Mouse (Mus musculus): ENCODE data around the gene Cckbr. TPM values are rescaled to one million over a fixed set of nuclear protein-coding genes. Genes with fewer than 3 reads are reported as not detected.

The Cckbr gene
- polyA plus RNA-seq, 1 experiment = not detected

- no peak overlapping the region for H3K4me3 ChIP-seq
- peaks cover 9% of the 10 kb centered on the region for H3K36me3 ChIP-seq (ENCODE audit: control insufficient read depth, insufficient read depth)
- no peaks in the 10 kb centered on the region for H3K27me3 ChIP-seq (ENCODE audit: control insufficient read depth, insufficient read depth, insufficient read length)
- H3K79me2 ChIP-seq (ENCODE audit: control insufficient read depth, insufficient read depth) = peaks cover 36% of the 10 kb centered on the region
- no peak for TF ChIP-seq MYOG (IDR thresholded peaks at IDR 0.05; ENCODE audit: control insufficient read depth in 1 of 3, insufficient read depth in 1 of 3, insufficient read length in 2 of 3, low read depth in 2 of 3)
- no peak for TF ChIP-seq POLR2AphosphoS2 (IDR thresholded peaks at IDR 0.05; ENCODE audit: insufficient read length, low read depth)
- no peak for TF ChIP-seq REST (IDR thresholded peaks at IDR 0.05; ENCODE audit: insufficient read depth, insufficient read length)
- TF ChIP-seq E2F4 (IDR thresholded peaks at IDR 0.05; ENCODE audit: insufficient read depth) = no peak
- TF ChIP-seq MYOD1 (IDR thresholded peaks at IDR 0.05; ENCODE audit: control insufficient read depth in 1 of 3, insufficient read length in 2 of 3, low read depth in 2 of 3) = no peak
- TF ChIP-seq TCF12 (IDR thresholded peaks at IDR 0.05; ENCODE audit: insufficient read depth, poor library complexity, severe bottlenecking) = no peak
- TF ChIP-seq TCF3 (IDR thresholded peaks at IDR 0.05; ENCODE audit: insufficient read length, low read depth) = no peak
- no peak for TF ChIP-seq POLR2A (IDR thresholded peaks at IDR 0.05; ENCODE audit: insufficient read length, low read depth)
- no peak for TF ChIP-seq USF1 (IDR thresholded peaks at IDR 0.05; ENCODE audit: low read depth)
- TF ChIP-seq SRF (IDR thresholded peaks at IDR 0.05; ENCODE audit: control insufficient read depth, insufficient read length, low read depth) = no peak
- TF ChIP-seq CEBPB (IDR thresholded peaks at IDR 0.05; ENCODE audit: insufficient read depth, poor library complexity, severe bottlenecking) = no peak
- TF ChIP-seq MAX (IDR thresholded peaks at IDR 0.05; ENCODE audit: low read depth) = no peak
- H3K4me2 ChIP-seq (ENCODE audit: low read depth) = no peak overlapping the region
- no peak overlapping the region for H3ac ChIP-seq (ENCODE audit: control insufficient read depth, insufficient read length)
These were observed 30.3 kb upstream of the Cckbr start for GRCm38 (mm10) chr7:105395131-105395820.

- Histone ChIP-seq H3K4me3 (no peak overlapping the region), H3K79me2 (ENCODE audit: control insufficient read depth, insufficient read depth) (peaks cover 36% of the 10 kb centered on the region), H3K4me2 (ENCODE audit: low read depth) (no peak overlapping the region), H3K27me3 (ENCODE audit: control insufficient read depth, insufficient read depth, insufficient read length) (no peaks in the 10 kb centered on the region), H3ac (ENCODE audit: control insufficient read depth, insufficient read length) (no peak overlapping the region), H3K36me3 (ENCODE audit: control insufficient read depth, insufficient read depth) (peaks cover 9% of the 10 kb centered on the region)
- TF ChIP-seq E2F4 (IDR thresholded peaks at IDR 0.05; ENCODE audit: insufficient read depth) (no peak), REST (IDR thresholded peaks at IDR 0.05; ENCODE audit: insufficient read depth, insufficient read length) (no peak), CEBPB (IDR thresholded peaks at IDR 0.05; ENCODE audit: insufficient read depth, poor library complexity, severe bottlenecking) (no peak), POLR2AphosphoS2 (IDR thresholded peaks at IDR 0.05; ENCODE audit: insufficient read length, low read depth) (no peak), TCF3 (IDR thresholded peaks at IDR 0.05; ENCODE audit: insufficient read length, low read depth) (no peak), MAX (IDR thresholded peaks at IDR 0.05; ENCODE audit: low read depth) (no peak), MYOD1 (IDR thresholded peaks at IDR 0.05; ENCODE audit: control insufficient read depth in 1 of 3, insufficient read length in 2 of 3, low read depth in 2 of 3) (no peak), TCF12 (IDR thresholded peaks at IDR 0.05; ENCODE audit: insufficient read depth, poor library complexity, severe bottlenecking) (no peak), SRF (IDR thresholded peaks at IDR 0.05; ENCODE audit: control insufficient read depth, insufficient read length, low read depth) (no peak), MYOG (IDR thresholded peaks at IDR 0.05; ENCODE audit: control insufficient read depth in 1 of 3, insufficient read depth in 1 of 3, insufficient read length in 2 of 3, low read depth in 2 of 3) (no peak), USF1 (IDR thresholded peaks at IDR 0.05; ENCODE audit: low read depth) (no peak), POLR2A (IDR thresholded peaks at IDR 0.05; ENCODE audit: insufficient read length, low read depth) (no peak)
These were observed 29.4 kb upstream of the Cckbr start for GRCm38 (mm10) chr7:105396126-105396525.

- peak overlapping the region; percentile 40 for H3K4me3 ChIP-seq
- no peak for TF ChIP-seq POLR2AphosphoS2 (IDR thresholded peaks at IDR 0.05; ENCODE audit: insufficient read length, low read depth)
- no peak for TF ChIP-seq CEBPB (IDR thresholded peaks at IDR 0.05; ENCODE audit: insufficient read depth, poor library complexity, severe bottlenecking)
- no peak for TF ChIP-seq E2F4 (IDR thresholded peaks at IDR 0.05; ENCODE audit: insufficient read depth)
- TF ChIP-seq MYOD1 (IDR thresholded peaks at IDR 0.05; ENCODE audit: control insufficient read depth in 1 of 3, insufficient read length in 2 of 3, low read depth in 2 of 3) = no peak
- no peak for TF ChIP-seq TCF3 (IDR thresholded peaks at IDR 0.05; ENCODE audit: insufficient read length, low read depth)
- TF ChIP-seq MYOG (IDR thresholded peaks at IDR 0.05; ENCODE audit: control insufficient read depth in 1 of 3, insufficient read depth in 1 of 3, insufficient read length in 2 of 3, low read depth in 2 of 3) = no peak
- no peak for TF ChIP-seq POLR2A (IDR thresholded peaks at IDR 0.05; ENCODE audit: insufficient read length, low read depth)
- no peak for TF ChIP-seq TCF12 (IDR thresholded peaks at IDR 0.05; ENCODE audit: insufficient read depth, poor library complexity, severe bottlenecking)
- no peak for TF ChIP-seq USF1 (IDR thresholded peaks at IDR 0.05; ENCODE audit: low read depth)
- no peak for TF ChIP-seq SRF (IDR thresholded peaks at IDR 0.05; ENCODE audit: control insufficient read depth, insufficient read length, low read depth)
- TF ChIP-seq MAX (IDR thresholded peaks at IDR 0.05; ENCODE audit: low read depth) = no peak
- peak overlapping the region; percentile 80 for H3ac ChIP-seq (ENCODE audit: control insufficient read depth, insufficient read length)
- peak overlapping the region; percentile 72 for H3K4me2 ChIP-seq (ENCODE audit: low read depth)
- H3K36me3 ChIP-seq (ENCODE audit: control insufficient read depth, insufficient read depth) = peaks cover 5% of the 10 kb centered on the region
- H3K79me2 ChIP-seq (ENCODE audit: control insufficient read depth, insufficient read depth) = peaks cover 36% of the 10 kb centered on the region
- no peaks in the 10 kb centered on the region for H3K27me3 ChIP-seq (ENCODE audit: control insufficient read depth, insufficient read depth, insufficient read length)
These were observed 26.2 kb upstream of the Cckbr start for GRCm38 (mm10) chr7:105399058-105399934.

GRCm38 (mm10) chr7:105399935-105400624 lies 25.5 kb upstream of the Cckbr start, which contains the start of gene Fam160a2:
Fam160a2 (minus strand) TSS chr7:105400054.
- Histone ChIP-seq H3K79me2 (ENCODE audit: control insufficient read depth, insufficient read depth) (peaks cover 36% of the 10 kb centered on the region), H3K4me2 (ENCODE audit: low read depth) (peak within 1 kb of the TSS; percentile 73), H3ac (ENCODE audit: control insufficient read depth, insufficient read length) (peak within 1 kb of the TSS; percentile 80), H3K27me3 (ENCODE audit: control insufficient read depth, insufficient read depth, insufficient read length) (no peaks in the 10 kb centered on the region), H3K4me3 (peak within 1 kb of the TSS; percentile 40), H3K36me3 (ENCODE audit: control insufficient read depth, insufficient read depth) (peaks cover 5% of the 10 kb centered on the region)
- TF ChIP-seq POLR2A (IDR thresholded peaks at IDR 0.05; ENCODE audit: insufficient read length, low read depth) = peak; percentile 78
- TF ChIP-seq MYOD1 (IDR thresholded peaks at IDR 0.05; ENCODE audit: control insufficient read depth in 1 of 3, insufficient read length in 2 of 3, low read depth in 2 of 3) = peak in 1 of 3 experiments; percentile 39
- no peak for TF ChIP-seq MYOG (IDR thresholded peaks at IDR 0.05; ENCODE audit: control insufficient read depth in 1 of 3, insufficient read depth in 1 of 3, insufficient read length in 2 of 3, low read depth in 2 of 3)
- TF ChIP-seq POLR2AphosphoS2 (IDR thresholded peaks at IDR 0.05; ENCODE audit: insufficient read length, low read depth) = peak; percentile 70
- TF ChIP-seq SRF (IDR thresholded peaks at IDR 0.05; ENCODE audit: control insufficient read depth, insufficient read length, low read depth) = peak; percentile 58
